Mouse (Mus musculus): ENCODE data around the gene Rapgef4. TPM values are rescaled to one million over a fixed set of nuclear protein-coding genes. Genes with fewer than 3 reads are reported as not detected.

The Rapgef4 gene
- polyA plus RNA-seq, 1 experiment from 2014 or later = 5.0 TPM

DNA sequence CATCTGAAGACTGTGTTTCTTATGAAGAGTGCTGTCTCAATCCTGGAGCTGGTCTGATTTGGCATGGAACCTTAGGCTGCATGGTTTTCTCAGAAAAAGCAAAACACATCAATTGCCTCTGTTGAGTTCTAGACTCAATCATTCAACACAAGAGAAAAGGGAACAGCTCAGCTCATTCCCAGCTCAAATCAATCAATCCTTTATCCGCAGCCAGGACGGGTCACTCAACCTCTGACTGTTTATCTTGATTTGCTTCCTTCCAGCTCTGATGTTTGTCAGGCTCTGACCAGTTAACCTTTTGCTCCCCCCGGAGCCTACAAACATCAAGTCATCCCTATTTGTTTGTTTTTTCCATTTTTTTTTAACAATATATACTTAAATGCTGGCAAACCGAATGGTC lies 192.8 kb downstream of the Rapgef4 start:
- H3K9ac ChIP-seq (replicated peaks; ENCODE audit: low read depth) = no peak overlapping the region
- H3K27ac ChIP-seq (ENCODE audit: low read length) = no peak overlapping the region
- H3K27me3 ChIP-seq (replicated peaks; ENCODE audit: insufficient read depth, low read length) = no peaks in the 10 kb centered on the region
- WGBS = 46% methylated on average over 4 of the region's 4 CpGs
- no peak overlapping the region for H3K4me3 ChIP-seq (ENCODE audit: low read depth, low read length)
- no peak overlapping the region for H3K4me2 ChIP-seq (replicated peaks; ENCODE audit: low read depth, low read length)
- no peak for ATAC-seq
- H3K9me3 ChIP-seq (ENCODE audit: low read length) = no peaks in the 10 kb centered on the region
- H3K4me1 ChIP-seq (ENCODE audit: insufficient read depth, low read depth, low read length) = peaks cover 5% of the 10 kb centered on the region; the same call in 1 of the 2 replicates
- no peak for TF ChIP-seq EP300 (IDR thresholded peaks at IDR 0.05)
- no peaks in the 10 kb centered on the region for H3K36me3 ChIP-seq (ENCODE audit: insufficient read depth, low read length)
- DNase-seq (ENCODE audit: low spot score) = no peak

DNA sequence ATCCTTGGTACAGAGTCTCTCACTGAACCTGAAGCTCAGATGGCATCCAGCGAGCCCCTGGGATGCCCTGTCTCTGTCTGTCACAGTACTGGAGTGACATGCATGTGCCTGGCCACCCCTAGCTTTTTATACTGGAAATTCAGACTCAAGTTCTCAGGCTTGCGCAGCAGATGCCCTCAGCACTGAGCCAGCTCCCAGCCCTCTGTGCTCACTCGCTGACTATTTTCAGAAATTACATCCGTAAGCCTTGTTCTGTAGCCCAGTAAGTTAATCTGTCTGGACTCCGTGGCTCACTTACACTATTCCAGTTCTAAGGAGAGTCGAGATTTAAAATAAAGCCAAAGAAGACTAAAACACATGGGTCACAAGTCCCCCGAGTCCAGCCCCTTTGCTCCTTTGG lies 194.5 kb downstream of the Rapgef4 start:
- H3K9ac ChIP-seq (replicated peaks; ENCODE audit: low read depth) = no peak overlapping the region
- no peaks in the 10 kb centered on the region for H3K4me1 ChIP-seq (ENCODE audit: insufficient read depth, low read depth, low read length)
- DNase-seq (ENCODE audit: low spot score) (no peak), ATAC-seq (no peak)
- WGBS = 66% methylated on average over 7 of the region's 7 CpGs
- H3K4me2 ChIP-seq (replicated peaks; ENCODE audit: low read depth, low read length) = no peak overlapping the region
- TF ChIP-seq CTCF (IDR thresholded peaks at IDR 0.05) (no peak), EP300 (IDR thresholded peaks at IDR 0.05) (no peak)
- H3K9me3 ChIP-seq (ENCODE audit: low read length) = no peaks in the 10 kb centered on the region
- no peaks in the 10 kb centered on the region for H3K36me3 ChIP-seq (ENCODE audit: insufficient read depth, low read length)
- H3K27ac ChIP-seq (ENCODE audit: low read length) = no peak overlapping the region
- H3K4me3 ChIP-seq (ENCODE audit: low read depth, low read length) = no peak overlapping the region
- no peaks in the 10 kb centered on the region for H3K27me3 ChIP-seq (replicated peaks; ENCODE audit: insufficient read depth, low read length)

GRCm38 (mm10) chr2:72175971-72176370 lies 194.9 kb downstream of the Rapgef4 start:
- ATAC-seq = no peak
- no peak for DNase-seq (ENCODE audit: low spot score)
- Histone ChIP-seq H3K4me3 (ENCODE audit: low read depth, low read length) (no peak overlapping the region), H3K4me1 (ENCODE audit: insufficient read depth, low read depth, low read length) (no peaks in the 10 kb centered on the region), H3K9ac (replicated peaks; ENCODE audit: low read depth) (no peak overlapping the region), H3K4me2 (replicated peaks; ENCODE audit: low read depth, low read length) (0 out of 2 replicates have a peak overlapping the region, but pooled peaks have one; percentile 8), H3K27me3 (replicated peaks; ENCODE audit: insufficient read depth, low read length) (no peaks in the 10 kb centered on the region), H3K9me3 (ENCODE audit: low read length) (no peaks in the 10 kb centered on the region), H3K27ac (ENCODE audit: low read length) (no peak overlapping the region), H3K36me3 (ENCODE audit: insufficient read depth, low read length) (no peaks in the 10 kb centered on the region)
- 24% methylated on average over 5 of the region's 5 CpGs for WGBS
- TF ChIP-seq EP300 (IDR thresholded peaks at IDR 0.05) = no peak
- no peak for TF ChIP-seq CTCF (IDR thresholded peaks at IDR 0.05)

DNA sequence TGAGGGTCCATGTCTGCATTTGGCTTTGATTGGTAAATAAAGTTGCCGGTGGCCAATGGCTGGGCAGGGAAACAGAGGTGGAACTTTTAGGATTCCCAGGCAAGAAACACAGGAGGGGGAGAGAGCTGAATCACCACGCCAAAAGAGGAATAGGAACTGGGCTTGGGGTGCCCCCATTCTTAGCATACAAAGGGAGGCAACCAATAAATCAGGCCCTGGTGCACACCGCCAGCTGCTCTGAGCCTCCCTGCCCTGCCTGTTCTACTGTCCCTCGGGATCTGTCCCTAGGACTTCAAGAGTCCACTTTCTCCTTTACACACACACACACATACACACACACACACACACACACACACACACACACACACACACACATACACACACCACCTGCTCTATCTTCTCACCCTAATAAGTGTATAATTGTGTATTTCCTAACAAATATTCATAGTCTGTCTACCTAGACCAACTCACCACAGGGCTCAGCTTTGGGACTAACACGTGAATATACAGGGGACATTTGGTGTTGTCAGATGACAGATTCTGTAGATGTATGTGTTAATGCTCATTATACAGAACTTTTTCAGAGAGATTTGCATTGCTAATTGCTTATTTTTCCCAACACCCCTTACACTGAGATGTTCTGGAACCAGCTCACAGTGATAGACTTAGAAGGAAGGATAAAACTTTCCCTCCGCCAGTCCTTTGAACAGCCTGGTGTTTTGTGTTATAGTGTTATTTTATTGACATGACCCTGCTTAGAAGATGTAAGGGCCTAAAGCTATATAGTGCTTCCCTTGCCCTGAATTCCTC lies 196.4 kb downstream of the Rapgef4 start:
- Histone ChIP-seq H3K4me2 (replicated peaks; ENCODE audit: low read depth, low read length) (no peak overlapping the region), H3K27me3 (replicated peaks; ENCODE audit: insufficient read depth, low read length) (no peaks in the 10 kb centered on the region), H3K4me3 (ENCODE audit: low read depth, low read length) (no peak overlapping the region), H3K9me3 (ENCODE audit: low read length) (no peaks in the 10 kb centered on the region), H3K9ac (replicated peaks; ENCODE audit: low read depth) (no peak overlapping the region), H3K36me3 (ENCODE audit: insufficient read depth, low read length) (no peaks in the 10 kb centered on the region; the same call in 1 of the 2 replicates), H3K27ac (ENCODE audit: low read length) (no peak overlapping the region), H3K4me1 (ENCODE audit: insufficient read depth, low read depth, low read length) (no peaks in the 10 kb centered on the region)
- ATAC-seq = no peak
- 72% methylated on average over 6 of the region's 6 CpGs for WGBS
- DNase-seq (ENCODE audit: low spot score) = no peak
- no peak for TF ChIP-seq EP300 (IDR thresholded peaks at IDR 0.05)
- TF ChIP-seq CTCF (IDR thresholded peaks at IDR 0.05) = no peak

DNA sequence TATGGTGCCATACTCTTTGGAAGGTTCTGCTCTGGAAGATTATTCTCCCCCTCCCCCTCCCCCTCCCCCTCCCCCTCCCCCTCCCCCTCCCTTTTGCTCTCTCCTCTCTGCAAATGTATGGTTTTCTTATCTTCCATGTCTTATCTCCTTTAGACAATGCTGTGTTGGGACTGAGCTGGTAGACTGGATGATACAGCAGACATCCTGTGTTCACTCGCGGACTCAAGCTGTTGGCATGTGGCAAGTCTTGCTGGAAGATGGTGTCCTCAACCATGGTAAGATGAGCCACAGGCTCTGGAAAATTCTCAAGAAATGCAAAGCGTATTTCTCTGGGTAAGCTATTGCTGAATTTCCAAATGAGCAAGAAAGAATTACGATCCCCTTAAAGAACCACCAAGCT lies 197.0 kb downstream of the Rapgef4 start:
- WGBS = 87% methylated on average over 4 of the region's 4 CpGs
- H3K4me3 ChIP-seq (ENCODE audit: low read depth, low read length) = no peak overlapping the region
- no peaks in the 10 kb centered on the region; the same call in 1 of the 2 replicates for H3K36me3 ChIP-seq (ENCODE audit: insufficient read depth, low read length)
- TF ChIP-seq EP300 (IDR thresholded peaks at IDR 0.05) = no peak
- no peak for TF ChIP-seq CTCF (IDR thresholded peaks at IDR 0.05)
- H3K4me1 ChIP-seq (ENCODE audit: insufficient read depth, low read depth, low read length) = no peaks in the 10 kb centered on the region
- H3K9me3 ChIP-seq (ENCODE audit: low read length) = no peaks in the 10 kb centered on the region
- H3K4me2 ChIP-seq (replicated peaks; ENCODE audit: low read depth, low read length) = no peak overlapping the region
- H3K9ac ChIP-seq (replicated peaks; ENCODE audit: low read depth) = no peak overlapping the region
- no peaks in the 10 kb centered on the region for H3K27me3 ChIP-seq (replicated peaks; ENCODE audit: insufficient read depth, low read length)
- no peak for DNase-seq (ENCODE audit: low spot score)
- no peak for ATAC-seq
- H3K27ac ChIP-seq (ENCODE audit: low read length) = no peak overlapping the region

- Histone ChIP-seq H3K36me3 (ENCODE audit: insufficient read depth, low read length) (no peaks in the 10 kb centered on the region; the same call in 1 of the 2 replicates), H3K4me1 (ENCODE audit: insufficient read depth, low read depth, low read length) (no peaks in the 10 kb centered on the region), H3K4me3 (ENCODE audit: low read depth, low read length) (no peak overlapping the region), H3K9ac (replicated peaks; ENCODE audit: low read depth) (no peak overlapping the region), H3K27ac (ENCODE audit: low read length) (no peak overlapping the region), H3K4me2 (replicated peaks; ENCODE audit: low read depth, low read length) (no peak overlapping the region), H3K9me3 (ENCODE audit: low read length) (no peaks in the 10 kb centered on the region), H3K27me3 (replicated peaks; ENCODE audit: insufficient read depth, low read length) (no peaks in the 10 kb centered on the region)
- DNase-seq (ENCODE audit: low spot score) = no peak
- no peak for ATAC-seq
- TF ChIP-seq CTCF (IDR thresholded peaks at IDR 0.05) (no peak), EP300 (IDR thresholded peaks at IDR 0.05) (no peak)
- 82% methylated on average over 11 of the region's 11 CpGs for WGBS
Observed at GRCm38 (mm10) chr2:72178515-72178914, 197.5 kb downstream of the Rapgef4 start.

All from lung, postnatal 0 days (tissue).